ENCODE assay signal across 14 mouse cellular contexts in the genomic region with DNA sequence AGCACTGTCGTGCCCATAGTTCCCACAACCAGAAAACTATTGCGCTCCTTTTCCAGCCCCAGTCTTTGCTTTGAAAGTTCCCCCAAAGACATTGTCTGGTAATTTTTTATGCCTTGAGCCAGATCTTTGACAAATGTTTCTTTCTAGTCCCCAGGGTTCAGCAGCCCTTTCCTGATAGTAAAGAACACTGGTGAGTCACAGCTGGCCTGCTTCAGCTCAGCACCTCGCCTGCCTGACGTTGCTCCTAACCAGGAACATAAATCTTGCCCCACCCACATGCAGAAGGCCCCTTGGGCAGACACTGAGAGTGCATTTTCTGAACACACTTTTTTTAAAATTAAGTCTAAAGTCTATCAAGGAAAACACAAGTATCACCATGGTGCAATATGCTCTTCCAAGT. TPM values are rescaled to one million over a fixed set of nuclear protein-coding genes. Genes with fewer than 3 reads are reported as not detected.
A peak's percentile ranks its signal among the peaks of the same experiment; 100 is the strongest.
DNase-seq lines count a peak whose midpoint lies in the region; ATAC-seq and TF ChIP-seq lines count a peak whose summit lies in the region.
"Had no signal": no experiment of that assay in that cellular context is flagged by ENCODE, and none has a peak within 500 bp of the region (broad histone marks: within the 10 kb centered on the region; RNA-seq: fewer than 3 reads in every experiment).

No protein-coding gene starts in this region.

- H3K4me1 ChIP-seq in lung, adult 2 months (ENCODE audit: control insufficient read depth, insufficient read depth, low read length), result no peaks in the 10 kb centered on the region
- peaks cover 7% of the 10 kb centered on the region; the same call in 1 of the 2 replicates for H3K4me1 ChIP-seq in intestine, embryonic 15.5 days (replicated peaks)
- H3K4me1 ChIP-seq in stomach, embryonic 15.5 days, result peaks cover 16% of the 10 kb centered on the region
- H3K4me1 ChIP-seq in midbrain, embryonic 13.5 days (replicated peaks), result peaks cover 3% of the 10 kb centered on the region; the same call in 1 of the 2 replicates

- ATAC-seq in intestine, embryonic 15.5 days, result peak; percentile 84
- peak; percentile 65 for ATAC-seq in stomach, embryonic 15.5 days (ENCODE audit: insufficient read depth, low FRiP score, low read depth)
- no peak for ATAC-seq in midbrain, embryonic 13.5 days

- no peak for TF ChIP-seq POLR2A in lung, adult 2 months (IDR thresholded peaks at IDR 0.05; ENCODE audit: borderline replicate concordance, extremely low read depth, low read depth, low read length)

- no peak overlapping the region for H3K4me2 ChIP-seq in intestine, embryonic 15.5 days (replicated peaks)
- H3K4me2 ChIP-seq in stomach, embryonic 15.5 days, result no peak overlapping the region
- no peak overlapping the region for H3K4me2 ChIP-seq in midbrain, embryonic 13.5 days (replicated peaks)
- H3K4me2 ChIP-seq: embryonic facial prominence, embryonic 15.5 days had no signal

- 36% methylated on average over 4 of the region's 4 CpGs for WGBS in lung, adult 2 months
- WGBS in intestine, embryonic 15.5 days, result 17% methylated on average over 4 of the region's 4 CpGs
- 19% methylated on average over 4 of the region's 4 CpGs for WGBS in stomach, embryonic 15.5 days
- WGBS in midbrain, embryonic 13.5 days, result 69% methylated on average over 4 of the region's 4 CpGs

- H3K9ac ChIP-seq in intestine, embryonic 15.5 days, result no peak overlapping the region
- no peak overlapping the region for H3K9ac ChIP-seq in stomach, embryonic 15.5 days
- H3K9ac ChIP-seq in midbrain, embryonic 13.5 days (replicated peaks), result no peak overlapping the region
- H3K9ac ChIP-seq: embryonic facial prominence, embryonic 15.5 days had no signal

- no peaks in the 10 kb centered on the region for H3K9me3 ChIP-seq in intestine, embryonic 15.5 days
- H3K9me3 ChIP-seq in stomach, embryonic 15.5 days, result no peaks in the 10 kb centered on the region
- no peaks in the 10 kb centered on the region for H3K9me3 ChIP-seq in midbrain, embryonic 13.5 days
- H3K9me3 ChIP-seq: embryonic facial prominence, embryonic 15.5 days; G1E had no signal

- no peak for TF ChIP-seq CTCF in lung, adult 2 months (IDR thresholded peaks at IDR 0.05; ENCODE audit: insufficient read depth, low read length)

- H3K36me3 ChIP-seq in intestine, embryonic 15.5 days, result no peaks in the 10 kb centered on the region
- H3K36me3 ChIP-seq in stomach, embryonic 15.5 days, result no peaks in the 10 kb centered on the region
- no peaks in the 10 kb centered on the region; the same call in 1 of the 2 replicates for H3K36me3 ChIP-seq in midbrain, embryonic 13.5 days
- H3K36me3 ChIP-seq: embryonic facial prominence, embryonic 15.5 days; G1E had no signal

- H3K4me3 ChIP-seq in lung, adult 2 months (replicated peaks; ENCODE audit: extremely low read depth, low read depth, low read length), result no peak overlapping the region
- no peak overlapping the region for H3K4me3 ChIP-seq in intestine, embryonic 15.5 days (replicated peaks)
- no peak overlapping the region for H3K4me3 ChIP-seq in stomach, embryonic 15.5 days (replicated peaks)
- no peak overlapping the region for H3K4me3 ChIP-seq in midbrain, embryonic 13.5 days (replicated peaks)
- H3K4me3 ChIP-seq: embryonic facial prominence, embryonic 15.5 days had no signal

- peak; percentile 47 to 52 for DNase-seq in adrenal gland, adult (ENCODE audit: inconsistent age in 2 of 2, low spot score in 1 of 2)
- no peak for DNase-seq in adrenal gland, adult 8-10 months
- DNase-seq in lung, adult 18-20 months, result peak; percentile 12 to 24
- no peak for DNase-seq in lung, adult 2 months
- DNase-seq in spleen, adult 12 weeks (ENCODE audit: low spot score), result no peak
- DNase-seq: cerebellum, adult 9-11 months; thymus, postnatal 4 days had no signal

- H3K27ac ChIP-seq in intestine, embryonic 15.5 days, result peak overlapping the region; percentile 42; the same call in 1 of the 2 replicates
- H3K27ac ChIP-seq in stomach, embryonic 15.5 days, result peak overlapping the region; percentile 46
- no peak overlapping the region for H3K27ac ChIP-seq in midbrain, embryonic 13.5 days
- H3K27ac ChIP-seq: embryonic facial prominence, embryonic 15.5 days had no signal

- H3K27me3 ChIP-seq in intestine, embryonic 15.5 days (replicated peaks), result no peaks in the 10 kb centered on the region
- no peaks in the 10 kb centered on the region for H3K27me3 ChIP-seq in stomach, embryonic 15.5 days (replicated peaks)
- 0 out of 2 replicates have a peak, but pooled peaks cover 1% of the 10 kb centered on the region for H3K27me3 ChIP-seq in midbrain, embryonic 13.5 days

RNA-seq across cellular contexts. Expression of gene Gm4131, which starts 3.6 kb away (rescaled TPM):
- not detected for total RNA-seq in adrenal gland, adult 8-10 months (2022)
- not detected in 2 replicates for polyA plus RNA-seq in lung, adult 2 months (2012; rRNA removed)
- not detected in 2 replicates for polyA plus RNA-seq in intestine, embryonic 15.5 days (2015; fragmentation: Nextera tagmentation; extraction: Ambion mirVana)
- polyA plus RNA-seq in stomach, embryonic 15.5 days (2015; fragmentation: Nextera tagmentation; extraction: Ambion mirVana), result not detected in 2 replicates
- polyA plus RNA-seq in midbrain, embryonic 13.5 days (2015; fragmentation: Nextera tagmentation; extraction: Ambion mirVana), result 0.48 TPM in 1 of 2 replicates, not detected in the other
- total RNA-seq: G1E; left cerebral cortex, postnatal 36 days; megakaryocyte progenitor cell, adult 5-6 weeks had no signal
- polyA plus RNA-seq: embryonic facial prominence, embryonic 15.5 days; G1E had no signal

RNA-seq across cellular contexts. Expression of gene Fam124a, which starts 14.8 kb away (rescaled TPM):
- total RNA-seq in adrenal gland, adult 8-10 months (2022), result 1 to 10 TPM; 1.3 to 3.3 (median 1.8) TPM
- polyA plus RNA-seq in lung, adult 2 months (2012; rRNA removed), result 14.6 and 17.7 TPM in 2 replicates
- 4.5 and 4.6 TPM in 2 replicates for polyA plus RNA-seq in intestine, embryonic 15.5 days (2015; fragmentation: Nextera tagmentation; extraction: Ambion mirVana)
- polyA plus RNA-seq in stomach, embryonic 15.5 days (2015; fragmentation: Nextera tagmentation; extraction: Ambion mirVana), result 4.7 and 6.4 TPM in 2 replicates
- polyA plus RNA-seq in midbrain, embryonic 13.5 days (2015; fragmentation: Nextera tagmentation; extraction: Ambion mirVana), result 19.2 and 22.1 TPM in 2 replicates
- total RNA-seq: megakaryocyte progenitor cell, adult 5-6 weeks had no signal
- polyA plus RNA-seq: G1E had no signal

Comparison
In these comparisons a context has a peak if more than half of its experiments do, and no peak if none do; other contexts are left out.
1. DNase-seq: peak in adrenal gland, adult (2 of 2) and lung, adult 18-20 months (2 of 2); none in adrenal gland, adult 8-10 months (single experiment), lung, adult 2 months (single experiment) and spleen, adult 12 weeks (single experiment).